Mouse (Mus musculus): ENCODE data around the gene Nyap1. TPM values are rescaled to one million over a fixed set of nuclear protein-coding genes. Genes with fewer than 3 reads are reported as not detected.
A peak's percentile ranks its signal among the peaks of the same experiment; 100 is the strongest.

Nyap1 gene
- polyA plus RNA-seq, 1 experiment = 3.1 TPM

GRCm38 (mm10) chr5:137683388-137684293, 57.8 kb downstream of the Nyap1 start:
- Histone ChIP-seq H3K27ac (ENCODE audit: insufficient read depth, low read depth, low read length) (peak overlapping the region; percentile 57), H3K27me3 (replicated peaks; ENCODE audit: control insufficient read depth, insufficient read depth, low read length) (no peaks in the 10 kb centered on the region), H3K4me3 (ENCODE audit: insufficient read depth, low read depth, low read length) (peak overlapping the region; percentile 74), H3K4me1 (ENCODE audit: control insufficient read depth, insufficient read depth, low read length) (peaks cover 7% of the 10 kb centered on the region; the same call in 1 of the 2 replicates), H3K36me3 (ENCODE audit: control insufficient read depth, insufficient read depth, low read length) (no peaks in the 10 kb centered on the region)
- 6% methylated on average over 28 of the region's 28 CpGs for WGBS
- TF ChIP-seq POLR2A (IDR thresholded peaks at IDR 0.05; ENCODE audit: low read depth, low read length) (no peak), CTCF (conservative IDR thresholded peaks at IDR 0.05; ENCODE audit: insufficient read depth, insufficient read length, low read depth, low read length) (no peak)
- DNase-seq = peak; percentile 66

GRCm38 (mm10) chr5:137682526-137682925, 58.9 kb downstream of the Nyap1 start:
- H3K4me1 ChIP-seq (ENCODE audit: control insufficient read depth, insufficient read depth, low read length) = peaks cover 7% of the 10 kb centered on the region; the same call in 1 of the 2 replicates
- no peak overlapping the region for H3K4me3 ChIP-seq (ENCODE audit: insufficient read depth, low read depth, low read length)
- WGBS = 81% methylated on average over 6 of the region's 6 CpGs

More at GRCm38 (mm10) chr5:137682526-137682925, 58.9 kb downstream of the Nyap1 start:
- Histone ChIP-seq H3K27me3 (replicated peaks; ENCODE audit: control insufficient read depth, insufficient read depth, low read length) (no peaks in the 10 kb centered on the region), H3K36me3 (ENCODE audit: control insufficient read depth, insufficient read depth, low read length) (no peaks in the 10 kb centered on the region), H3K27ac (ENCODE audit: insufficient read depth, low read depth, low read length) (no peak overlapping the region)
- TF ChIP-seq CTCF (conservative IDR thresholded peaks at IDR 0.05; ENCODE audit: insufficient read depth, insufficient read length, low read depth, low read length) (no peak), POLR2A (IDR thresholded peaks at IDR 0.05; ENCODE audit: low read depth, low read length) (no peak)
- DNase-seq = no peak

Other genes with a start within 250 kb of the Nyap1 start
- 38.9 and 39.1 TPM in 2 replicates for gene Pop7, start 239.1 kb downstream of the Nyap1 start, polyA plus RNA-seq (2012; rRNA removed)
- 24.4 and 26.9 TPM in 2 replicates for gene Gigyf1, start 223.1 kb downstream of the Nyap1 start, polyA plus RNA-seq (2012; rRNA removed)
- gene Epo, start 208.4 kb downstream of the Nyap1 start, polyA plus RNA-seq (2012; rRNA removed) = 0.38 TPM in 1 of 2 replicates, not detected in the other
- gene Gnb2, start 208.1 kb downstream of the Nyap1 start, polyA plus RNA-seq (2012; rRNA removed) = 645 and 701 TPM in 2 replicates
- gene Actl6b, start 188.1 kb downstream of the Nyap1 start, polyA plus RNA-seq (2012; rRNA removed) = 0.12 and 0.16 TPM in 2 replicates
- 1.2 and 1.7 TPM in 2 replicates for gene Tfr2, start 171.8 kb downstream of the Nyap1 start, polyA plus RNA-seq (2012; rRNA removed)
- gene Mospd3, start 140.5 kb downstream of the Nyap1 start, polyA plus RNA-seq (2012; rRNA removed) = 84.2 and 86.6 TPM in 2 replicates
- 160 and 179 TPM in 2 replicates for gene Pcolce, start 127.8 kb downstream of the Nyap1 start, polyA plus RNA-seq (2012; rRNA removed)
- gene Fbxo24, start 112.6 kb downstream of the Nyap1 start, polyA plus RNA-seq (2012; rRNA removed) = 0.20 and 0.41 TPM in 2 replicates
- gene Lrch4, start 112.5 kb downstream of the Nyap1 start, polyA plus RNA-seq (2012; rRNA removed) = 39.4 and 45.5 TPM in 2 replicates
- gene Gm20605, start 112.4 kb downstream of the Nyap1 start, polyA plus RNA-seq (2012; rRNA removed) = 12.2 and 19.8 TPM in 2 replicates
- gene Sap25, start 100.3 kb downstream of the Nyap1 start, polyA plus RNA-seq (2012; rRNA removed) = 61.1 and 77.6 TPM in 2 replicates
- gene Irs3, start 95.9 kb downstream of the Nyap1 start, polyA plus RNA-seq (2012; rRNA removed) = 4.2 and 4.4 TPM in 2 replicates
- 36.5 and 48.1 TPM in 2 replicates for gene Agfg2, start 56.9 kb downstream of the Nyap1 start, polyA plus RNA-seq (2012; rRNA removed)
- 71.2 and 78.4 TPM in 2 replicates for gene Tsc22d4, start 4.1 kb upstream of the Nyap1 start, polyA plus RNA-seq (2012; rRNA removed)
- 30.6 and 36.6 TPM in 2 replicates for gene Ppp1r35, start 37.2 kb upstream of the Nyap1 start, polyA plus RNA-seq (2012; rRNA removed)
- 41.0 and 42.9 TPM in 2 replicates for gene Mepce, start 46.0 kb upstream of the Nyap1 start, polyA plus RNA-seq (2012; rRNA removed)
- gene Zcwpw1, start 46.2 kb upstream of the Nyap1 start, polyA plus RNA-seq (2012; rRNA removed) = 1.6 and 2.5 TPM in 2 replicates
- 1.5 and 2.5 TPM in 2 replicates for gene Pilra, start 94.7 kb upstream of the Nyap1 start, polyA plus RNA-seq (2012; rRNA removed)
- 1.3 and 1.5 TPM in 2 replicates for gene Pilrb1, start 116.5 kb upstream of the Nyap1 start, polyA plus RNA-seq (2012; rRNA removed)
- 1.3 and 2.3 TPM in 2 replicates for gene Pilrb2, start 130.2 kb upstream of the Nyap1 start, polyA plus RNA-seq (2012; rRNA removed)
- gene Cyp3a13, start 180.0 kb upstream of the Nyap1 start, polyA plus RNA-seq (2012; rRNA removed) = 0.22 and 0.31 TPM in 2 replicates
- 0.05 and 0.20 TPM in 2 replicates for gene Gjc3, start 221.5 kb upstream of the Nyap1 start, polyA plus RNA-seq (2012; rRNA removed)
- gene Azgp1, start 239.9 kb upstream of the Nyap1 start, polyA plus RNA-seq (2012; rRNA removed) = 5.1 and 5.3 TPM in 2 replicates

Measured in kidney, adult 2 months (tissue).